Mouse (Mus musculus) heart, embryonic 11.5 days (tissue): ENCODE results near the gene Tyw5. TPM values are rescaled to one million over a fixed set of nuclear protein-coding genes. Genes with fewer than 3 reads are reported as not detected.

Source experiments
- ATAC-seq: fragments of 200-750 bp; cut with Nextera tagmentation; replicated peaks from 2 replicates; pipeline ENCODE4 v1.8.0; 2017; ENCODE audit warnings: moderate library complexity; ENCODE audit not compliant: insufficient number of reproducible peaks, low FRiP score, low TSS enrichment
- H3K27ac ChIP-seq: fragments of 300-500 bp; sonication (generic); 2 replicates; pipeline ENCODE4 v1.5.1; 2014; ENCODE audit warnings: mild to moderate bottlenecking, low read depth, low read length
- H3K27me3 ChIP-seq: fragments of 300-500 bp; sonication (generic); 2 replicates; pipeline ENCODE4 v1.6.1; 2014; ENCODE audit warnings: mild to moderate bottlenecking, low read length, mixed read lengths; ENCODE audit not compliant: control insufficient read depth, insufficient read depth
- H3K36me3 ChIP-seq: fragments of 300-500 bp; sonication (generic); 2 replicates; pipeline ENCODE4 v1.6.1; 2014; ENCODE audit warnings: mild to moderate bottlenecking, low read length, moderate library complexity, mixed read lengths; ENCODE audit not compliant: control insufficient read depth, insufficient read depth
- H3K4me1 ChIP-seq: fragments of 300-500 bp; sonication (generic); 2 replicates; pipeline ENCODE4 v1.6.1; 2014; ENCODE audit warnings: low read length; ENCODE audit not compliant: control insufficient read depth, insufficient read depth
- H3K4me2 ChIP-seq: fragments of 300-500 bp; sonication (generic); 2 replicates; pipeline ENCODE4 v1.6.1; 2014; ENCODE audit warnings: mild to moderate bottlenecking, moderate library complexity
- H3K4me3 ChIP-seq: fragments of 300-500 bp; sonication (generic); 2 replicates; pipeline ENCODE4 v1.5.1; 2014; ENCODE audit warnings: low read depth, low read length
- H3K9ac ChIP-seq: fragments of 300-500 bp; sonication (generic); 2 replicates; pipeline ENCODE4 v1.6.1; 2014; ENCODE audit warnings: mild to moderate bottlenecking, low read depth, low read length, moderate library complexity
- H3K9me3 ChIP-seq: fragments of 300-500 bp; sonication (generic); replicated peaks from 2 replicates; pipeline ENCODE4 v1.6.1; 2016; ENCODE audit warnings: low read length; ENCODE audit not compliant: control insufficient read depth
- WGBS: fragments of 180-500 bp; shearing (Covaris S2); extraction: QIAGEN DNeasy Blood & Tissue Kit; methylation state at CpG from one replicate; pipeline ENCODE4 v1.1.7; 2014; ENCODE audit not compliant: insufficient replicate concordance; 5-methylcytosine and 5-hydroxymethylcytosine counted together
- polyA plus RNA-seq: library from polyadenylated mRNA; unstranded; fragments of >200 nt; fragmentation: Nextera tagmentation; extraction: Ambion mirVana; gene quantifications from 2 replicates; pipeline ENCODE4 v1.2.1, GENCODE M21; 2014

Gene Tyw5
- polyA plus RNA-seq, 1 experiment from 2014 or later = 25.8 TPM

- no peak overlapping the region for H3K9ac ChIP-seq
- H3K4me1 ChIP-seq = no peaks in the 10 kb centered on the region
- no peak overlapping the region for H3K4me2 ChIP-seq
- H3K4me3 ChIP-seq = no peak overlapping the region
- 64% methylated on average over 3 of the region's 3 CpGs for WGBS
- H3K9me3 ChIP-seq = no peaks in the 10 kb centered on the region
- no peak for ATAC-seq
- H3K27me3 ChIP-seq = no peaks in the 10 kb centered on the region
- H3K27ac ChIP-seq = no peak overlapping the region
- peaks cover 14% of the 10 kb centered on the region for H3K36me3 ChIP-seq
Measured at GRCm38 (mm10) chr1:57394051-57394450, 12.8 kb downstream of the Tyw5 start.

GRCm38 (mm10) chr1:57392417-57392816 lies 14.5 kb downstream of the Tyw5 start:
- no peaks in the 10 kb centered on the region for H3K27me3 ChIP-seq
- H3K9me3 ChIP-seq = no peaks in the 10 kb centered on the region
- no peak overlapping the region for H3K9ac ChIP-seq
- no peak overlapping the region for H3K27ac ChIP-seq
- 82% methylated on average over 4 of the region's 4 CpGs for WGBS
- no peak overlapping the region for H3K4me3 ChIP-seq
- peaks cover 14% of the 10 kb centered on the region for H3K36me3 ChIP-seq
- no peak for ATAC-seq
- no peaks in the 10 kb centered on the region for H3K4me1 ChIP-seq
- H3K4me2 ChIP-seq = no peak overlapping the region

GRCm38 (mm10) chr1:57390993-57391790 lies 15.7 kb downstream of the Tyw5 start:
- no peaks in the 10 kb centered on the region for H3K4me1 ChIP-seq
- no peak overlapping the region for H3K9ac ChIP-seq
- H3K9me3 ChIP-seq = no peaks in the 10 kb centered on the region
- peaks cover 8% of the 10 kb centered on the region for H3K36me3 ChIP-seq
- ATAC-seq = no peak
- H3K4me3 ChIP-seq = no peak overlapping the region
- no peaks in the 10 kb centered on the region for H3K27me3 ChIP-seq
- no peak overlapping the region for H3K27ac ChIP-seq
- H3K4me2 ChIP-seq = no peak overlapping the region
- 96% methylated on average over 4 of the region's 4 CpGs for WGBS

DNA sequence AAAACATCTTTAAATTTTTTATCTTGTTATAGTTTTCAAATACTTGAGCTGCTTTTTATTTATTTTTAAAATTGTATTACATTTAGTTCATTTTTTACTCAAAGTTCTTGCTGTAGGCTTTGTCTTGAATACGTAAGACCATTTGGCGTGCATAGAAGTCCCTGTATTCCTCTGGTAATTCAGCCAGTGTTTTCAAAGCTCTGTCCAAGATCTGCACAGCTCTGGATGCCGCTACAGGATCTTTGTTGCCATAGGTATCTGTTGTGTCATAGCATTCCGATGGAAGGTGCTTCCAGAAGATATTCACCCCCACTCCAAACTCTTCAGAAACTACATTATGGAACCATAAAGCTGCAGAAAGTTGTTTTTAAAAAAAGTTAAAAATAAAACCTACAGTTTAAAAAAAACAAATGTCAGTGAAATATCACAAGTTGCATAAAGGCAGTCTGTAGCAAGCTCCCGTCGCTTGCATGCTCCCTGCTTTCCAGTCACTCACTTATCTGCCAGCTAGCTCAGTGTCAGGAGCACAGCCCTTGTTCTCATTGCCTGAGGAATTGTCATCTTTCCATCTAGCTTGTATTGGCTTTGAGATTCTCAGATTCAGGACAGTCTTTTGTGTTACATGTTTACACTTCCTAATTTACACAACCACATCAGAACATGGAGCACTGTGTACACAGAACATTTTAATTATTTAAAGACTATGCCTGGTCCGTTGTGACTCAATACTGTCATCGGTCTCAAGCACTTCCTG lies 18.3 kb downstream of the Tyw5 start:
- peaks cover 2% of the 10 kb centered on the region; the same call in 1 of the 2 replicates for H3K36me3 ChIP-seq
- H3K4me1 ChIP-seq = no peaks in the 10 kb centered on the region
- ATAC-seq = no peak
- H3K27ac ChIP-seq = no peak overlapping the region
- H3K4me2 ChIP-seq = no peak overlapping the region
- 86% methylated on average over 8 of the region's 8 CpGs for WGBS
- no peak overlapping the region for H3K9ac ChIP-seq
- no peaks in the 10 kb centered on the region for H3K9me3 ChIP-seq
- no peaks in the 10 kb centered on the region for H3K27me3 ChIP-seq
- no peak overlapping the region for H3K4me3 ChIP-seq

DNA sequence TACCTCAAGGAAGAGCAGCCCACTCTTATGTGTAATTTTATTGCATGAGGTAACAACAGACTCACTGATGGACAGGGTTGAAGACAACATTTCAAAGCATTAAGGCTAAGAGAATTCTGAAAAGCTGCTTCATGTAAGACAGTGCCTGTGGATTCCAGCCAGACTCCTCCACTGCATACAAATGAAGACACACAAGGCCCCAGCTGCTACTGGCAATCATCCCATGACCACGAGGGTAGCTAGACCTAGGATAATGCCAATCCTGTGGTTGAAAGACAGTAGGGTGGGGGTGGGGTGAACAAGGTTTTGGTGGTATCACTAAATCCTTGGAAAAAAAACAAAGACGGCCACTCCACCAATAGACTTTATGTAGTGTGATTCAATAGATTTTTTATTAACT lies 19.0 kb downstream of the Tyw5 start:
- H3K36me3 ChIP-seq = peaks cover under 1% of the 10 kb centered on the region; the same call in 1 of the 2 replicates
- no peaks in the 10 kb centered on the region for H3K4me1 ChIP-seq
- WGBS = 83% methylated on average over 2 of the region's 2 CpGs

GRCm38 (mm10) chr1:57386519-57386918 lies 20.4 kb downstream of the Tyw5 start:
- Histone ChIP-seq H3K9ac (no peak overlapping the region), H3K27ac (no peak overlapping the region), H3K4me3 (no peak overlapping the region), H3K4me2 (no peak overlapping the region), H3K36me3 (no peaks in the 10 kb centered on the region), H3K27me3 (no peaks in the 10 kb centered on the region), H3K4me1 (no peaks in the 10 kb centered on the region), H3K9me3 (no peaks in the 10 kb centered on the region)
- no peak for ATAC-seq

More for the DNA sequence above, 19.0 kb downstream of the Tyw5 start:
- Histone ChIP-seq H3K4me3 (no peak overlapping the region), H3K9me3 (no peaks in the 10 kb centered on the region), H3K27ac (no peak overlapping the region), H3K27me3 (no peaks in the 10 kb centered on the region), H3K4me2 (no peak overlapping the region), H3K9ac (no peak overlapping the region)
- ATAC-seq = no peak

DNA sequence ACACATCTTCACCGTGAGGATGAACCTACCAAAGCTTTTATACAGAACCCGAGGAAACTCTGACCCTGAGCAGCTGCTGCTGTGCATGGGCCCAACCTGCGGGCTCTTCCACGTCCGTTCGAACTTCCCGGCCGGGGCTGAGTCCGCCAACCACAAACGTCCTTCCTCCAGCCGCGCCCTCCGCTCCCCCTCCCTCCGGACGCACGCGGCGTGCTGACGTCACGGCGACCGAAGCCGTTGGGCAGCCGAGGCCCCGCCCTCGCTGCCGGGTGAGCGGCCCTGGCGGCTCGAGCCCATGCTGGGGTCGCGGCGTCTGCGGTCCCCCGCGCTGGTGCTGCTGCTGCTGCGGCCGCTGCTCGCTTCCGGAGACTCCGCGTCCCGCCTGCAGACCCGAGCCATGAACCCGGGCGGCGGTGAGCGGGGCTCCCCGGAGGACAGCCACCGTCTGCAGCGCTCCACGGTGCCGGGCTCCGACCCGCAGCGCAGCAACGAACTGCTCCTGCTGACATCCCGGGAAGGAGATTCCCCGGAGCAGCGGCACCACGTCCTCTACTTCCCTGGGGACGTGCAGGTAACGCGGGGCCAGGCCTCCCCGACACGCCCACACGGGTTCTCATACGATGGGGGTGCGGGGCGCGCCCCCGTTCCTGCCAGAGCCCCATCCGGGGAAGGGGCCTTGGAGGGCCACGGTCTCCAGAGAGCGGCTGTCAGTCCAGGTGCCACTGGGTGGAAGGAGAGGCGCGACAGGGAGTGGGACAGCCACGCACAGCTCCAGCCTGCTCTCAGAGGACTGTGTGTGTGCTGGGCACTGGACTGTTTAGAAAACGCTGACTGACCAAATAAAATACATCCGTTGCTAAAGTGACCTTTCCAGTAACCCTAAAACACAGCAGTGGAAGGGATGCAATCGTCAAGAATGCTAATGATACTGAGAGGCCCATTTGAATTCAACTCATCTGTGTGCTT lies 29.2 kb downstream of the Tyw5 start, which contains the start of gene 1700066M21Rik:
1700066M21Rik (plus strand) TSS at position 245 of the 966 bp plus-strand sequence.
- Histone ChIP-seq H3K9ac (peak within 1 kb of the TSS; percentile 90), H3K4me3 (peak within 1 kb of the TSS; percentile 94), H3K27ac (peak within 1 kb of the TSS; percentile 66), H3K36me3 (no peaks in the 10 kb centered on the region), H3K27me3 (no peaks in the 10 kb centered on the region), H3K9me3 (no peaks in the 10 kb centered on the region), H3K4me2 (peak within 1 kb of the TSS; percentile 82), H3K4me1 (peaks cover 9% of the 10 kb centered on the region; the same call in 1 of the 2 replicates)
- under 1% methylated on average over 76 of the region's 81 CpGs for WGBS
- ATAC-seq = peak; percentile 95

DNA sequence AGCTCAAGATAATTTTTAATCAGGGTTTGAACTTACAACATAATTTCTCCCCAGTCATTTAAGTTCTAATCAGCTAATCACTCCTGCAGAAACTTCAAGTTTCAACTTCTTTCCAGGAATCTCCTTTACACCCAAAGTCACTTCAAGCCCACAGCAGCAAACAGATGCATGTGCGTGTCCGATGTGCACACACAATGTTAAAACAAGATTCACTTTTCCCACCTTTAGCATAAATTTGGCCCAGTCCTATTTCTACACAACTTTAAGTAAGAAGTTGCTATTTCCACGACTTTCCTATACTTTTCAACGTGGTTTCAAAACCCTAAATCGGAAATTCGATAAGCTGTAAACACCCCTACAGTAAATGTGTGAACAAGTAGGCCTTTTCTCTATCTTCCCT lies 30.1 kb downstream of the Tyw5 start:
- no peaks in the 10 kb centered on the region for H3K36me3 ChIP-seq
- peak overlapping the region; percentile 94 for H3K4me3 ChIP-seq
- no peaks in the 10 kb centered on the region for H3K27me3 ChIP-seq
- peak overlapping the region; percentile 82 for H3K4me2 ChIP-seq
- H3K27ac ChIP-seq = no peak overlapping the region
- peaks cover 9% of the 10 kb centered on the region; the same call in 1 of the 2 replicates for H3K4me1 ChIP-seq
- ATAC-seq = no peak
- peak overlapping the region; percentile 46; the same call in 1 of the 2 replicates for H3K9ac ChIP-seq
- WGBS = 62% methylated on average over 6 of the region's 6 CpGs
- H3K9me3 ChIP-seq = no peaks in the 10 kb centered on the region
